Mouse (Mus musculus): ENCODE results near the gene Mrtfb.

- TF ChIP-seq CTCF (IDR thresholded peaks at IDR 0.05) (no peak), EP300 (IDR thresholded peaks at IDR 0.05) (no peak)
Observed at GRCm38 (mm10) chr16:13376947-13377486, 120.7 kb downstream of the Mrtfb start.

All from lung, postnatal 0 days (tissue).